Mouse (Mus musculus): Measurements from ENCODE around the gene Rcor1.

The Rcor1 gene

DNA sequence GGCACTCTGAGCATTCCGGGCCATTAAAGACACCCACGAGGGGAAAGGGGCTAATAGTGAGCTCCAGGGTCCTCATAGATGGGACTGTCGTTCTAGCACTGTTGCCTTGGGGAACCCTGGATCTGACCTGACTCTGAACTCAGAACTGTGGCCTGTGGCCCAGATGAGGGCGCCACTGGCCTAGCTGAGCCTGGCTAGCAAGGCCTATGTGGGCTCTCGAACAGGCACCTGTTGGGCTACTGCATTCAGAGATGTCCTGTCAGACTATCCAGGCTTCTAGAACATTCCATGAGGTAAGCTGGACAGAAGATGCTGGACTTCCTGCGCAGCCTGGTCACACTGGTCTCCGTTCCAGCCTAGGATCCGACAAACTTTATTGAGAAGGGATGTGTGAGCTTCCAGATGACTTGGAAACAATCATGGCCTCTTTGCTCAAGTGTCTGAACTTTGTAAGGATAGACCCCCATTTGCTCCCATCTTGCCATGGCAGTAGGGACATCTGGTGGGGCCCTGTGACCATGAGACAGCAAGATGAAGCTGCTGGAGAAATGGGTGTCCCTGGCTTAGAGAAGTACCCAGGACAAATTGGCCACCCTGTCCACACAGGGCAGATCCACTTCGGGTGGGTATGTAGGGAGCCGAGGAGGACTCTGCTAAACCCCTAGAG, 126.1 kb downstream of the Rcor1 start:
- DNase-seq (ENCODE audit: low spot score): peak; percentile 34

All from testis, postnatal 14 days (tissue).